Mouse (Mus musculus): ENCODE results near the gene Wdr70.
"Not testable (repeated sequence)": the region's sequence is repeated elsewhere in the genome, so short reads cannot be mapped to it uniquely, and the experiment has no call there.

Gene Wdr70

GRCm38 (mm10) chr15:8098774-8099749 lies at the start of gene Wdr70:
Gene Wdr70 (minus strand): TSS chr15:8099209.
- DNase-seq (ENCODE audit: low spot score): peak; percentile 98

- no peak for DNase-seq (ENCODE audit: low spot score)
Observed at GRCm38 (mm10) chr15:8135606-8136005, 36.6 kb upstream of the Wdr70 start.

- DNase-seq (ENCODE audit: low spot score): no peak
Observed at GRCm38 (mm10) chr15:8131761-8132160, 32.8 kb upstream of the Wdr70 start.

GRCm38 (mm10) chr15:8131268-8131667 lies 32.3 kb upstream of the Wdr70 start:
- DNase-seq (ENCODE audit: low spot score): no peak

DNA sequence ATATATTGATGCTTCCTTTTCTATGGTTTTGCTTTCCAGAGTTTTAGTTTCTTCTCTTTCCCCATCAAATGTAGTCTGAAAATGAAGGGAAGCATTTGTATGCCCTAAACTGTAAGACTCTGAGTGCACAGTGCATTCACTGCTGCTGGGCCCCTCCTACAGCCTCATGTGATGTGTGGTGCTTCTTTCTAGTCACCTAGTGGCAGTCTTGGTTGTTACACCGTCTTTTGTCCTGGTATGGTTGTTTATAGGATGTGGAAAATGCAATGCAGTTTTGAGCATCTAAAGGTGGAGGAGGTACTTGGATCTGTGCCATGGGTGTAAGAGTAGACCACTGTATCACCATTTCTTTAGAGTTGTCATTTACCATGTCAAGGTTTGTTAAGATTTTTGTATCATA lies 30.3 kb upstream of the Wdr70 start:
- no peak for DNase-seq (ENCODE audit: low spot score)

DNA sequence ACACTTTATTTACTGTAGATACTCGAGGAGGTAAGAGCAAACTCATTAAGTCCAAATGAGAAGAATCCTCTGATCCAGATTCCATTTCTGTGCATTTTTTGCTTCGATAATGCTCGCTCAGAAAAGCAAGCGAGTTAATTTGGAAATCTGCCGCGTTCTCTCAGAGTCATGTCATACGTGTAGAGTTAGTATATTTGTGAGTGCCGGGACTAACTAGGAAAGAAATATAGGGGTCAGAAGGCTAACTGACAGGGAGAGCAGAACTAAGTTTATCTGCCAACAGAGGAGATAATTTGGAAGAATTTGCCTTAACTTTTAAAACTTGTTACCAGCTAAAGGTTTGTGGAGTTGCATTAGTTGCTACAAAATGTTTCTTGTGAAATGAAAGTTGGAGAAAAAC lies 10.8 kb upstream of the Wdr70 start:
- DNase-seq (ENCODE audit: low spot score): no peak

DNA sequence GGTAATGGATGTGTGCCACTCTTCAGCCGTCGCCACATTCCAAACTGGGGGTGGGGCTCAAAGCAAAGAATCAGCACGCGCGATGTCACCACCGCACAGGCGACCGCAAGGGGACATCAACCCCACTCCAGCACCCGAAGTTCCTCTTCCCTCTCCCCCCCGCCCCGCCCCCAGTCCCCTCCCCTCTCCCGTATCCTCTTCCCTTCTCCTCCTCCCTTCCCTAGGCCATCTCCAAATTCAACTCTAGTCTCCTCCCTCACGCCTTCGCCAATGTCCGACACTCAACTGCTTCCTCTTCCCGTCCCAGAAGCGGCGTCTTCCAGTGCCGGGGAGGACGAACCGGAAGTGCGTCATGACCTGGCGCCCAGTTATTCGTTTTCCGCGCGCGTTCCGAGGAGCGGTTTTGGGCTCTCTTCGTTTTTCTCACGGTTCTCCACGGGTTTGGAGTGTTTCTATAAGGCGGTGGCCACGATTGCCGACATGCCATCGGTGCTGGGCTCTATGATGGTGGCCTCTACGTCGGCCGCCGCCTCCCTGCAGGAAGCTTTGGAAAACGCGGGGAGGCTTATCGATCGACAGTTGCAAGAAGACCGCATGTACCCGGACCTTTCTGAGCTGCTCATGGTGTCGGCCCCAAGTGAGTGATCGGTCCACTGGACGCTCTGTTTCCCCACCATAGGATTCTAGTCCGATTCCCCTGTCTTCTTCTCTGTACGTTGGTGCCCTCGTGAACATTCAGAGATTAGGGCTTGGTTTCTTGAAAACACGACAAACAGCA lies 10.1 kb upstream of the Wdr70 start, which contains the start of gene Nup155:
Gene Nup155 (plus strand): TSS at position 308 of the 778 bp plus-strand sequence.
- DNase-seq (ENCODE audit: low spot score): peak; percentile 94

GRCm38 (mm10) chr15:8108360-8108965 lies 9.5 kb upstream of the Wdr70 start:
- DNase-seq (ENCODE audit: low spot score): no peak

- not testable (repeated sequence) for DNase-seq (ENCODE audit: low spot score)
Observed at GRCm38 (mm10) chr15:8101975-8102542, 3.0 kb upstream of the Wdr70 start.

- peak; percentile 72 for DNase-seq (ENCODE audit: low spot score)
Observed at GRCm38 (mm10) chr15:8097853-8098252, 1.2 kb downstream of the Wdr70 start.

DNA sequence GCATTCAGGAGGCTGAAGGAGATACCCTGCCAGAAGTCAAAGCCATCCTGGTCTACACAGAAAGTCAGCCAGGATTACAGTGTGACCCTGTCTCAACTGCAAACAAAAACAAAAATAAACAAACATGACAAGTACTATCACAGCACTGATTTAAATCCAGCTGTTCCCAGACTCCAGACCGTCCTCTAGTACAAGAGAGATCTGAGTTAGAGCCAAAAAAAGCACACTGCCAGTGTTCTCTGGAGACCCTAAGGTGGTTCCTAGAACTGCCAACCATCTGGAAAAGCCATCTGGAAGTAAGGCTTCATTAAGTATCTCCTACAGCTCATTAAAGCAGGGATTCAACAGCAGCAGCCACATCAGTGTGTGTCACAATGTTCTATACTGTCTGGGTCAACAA lies 6.3 kb downstream of the Wdr70 start:
- not testable (repeated sequence) for DNase-seq (ENCODE audit: low spot score)

- no peak for DNase-seq (ENCODE audit: low spot score)
Observed at GRCm38 (mm10) chr15:8090685-8091084, 8.3 kb downstream of the Wdr70 start.

- no peak for DNase-seq (ENCODE audit: low spot score)
Observed at GRCm38 (mm10) chr15:8088715-8089114, 10.3 kb downstream of the Wdr70 start.

DNA sequence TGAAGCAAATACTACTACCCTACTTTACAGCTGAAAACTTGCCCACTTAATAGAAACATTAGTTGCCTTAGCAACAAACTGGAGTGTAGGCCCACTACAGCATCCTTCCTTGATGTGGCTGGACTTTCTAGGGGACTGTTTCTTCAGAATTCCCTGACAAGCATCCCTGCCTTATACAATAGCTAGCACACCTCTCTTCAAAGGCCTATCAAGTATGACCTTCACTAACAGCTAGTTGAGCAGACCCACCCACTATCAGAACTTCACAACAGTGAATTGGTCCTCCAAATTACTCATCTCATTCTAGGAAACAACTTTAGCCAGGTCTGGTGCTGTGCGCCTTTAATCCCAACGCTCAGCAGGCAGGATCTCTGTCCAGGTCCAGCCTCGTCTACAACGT lies 11.7 kb downstream of the Wdr70 start:
- no peak for DNase-seq (ENCODE audit: low spot score)

DNA sequence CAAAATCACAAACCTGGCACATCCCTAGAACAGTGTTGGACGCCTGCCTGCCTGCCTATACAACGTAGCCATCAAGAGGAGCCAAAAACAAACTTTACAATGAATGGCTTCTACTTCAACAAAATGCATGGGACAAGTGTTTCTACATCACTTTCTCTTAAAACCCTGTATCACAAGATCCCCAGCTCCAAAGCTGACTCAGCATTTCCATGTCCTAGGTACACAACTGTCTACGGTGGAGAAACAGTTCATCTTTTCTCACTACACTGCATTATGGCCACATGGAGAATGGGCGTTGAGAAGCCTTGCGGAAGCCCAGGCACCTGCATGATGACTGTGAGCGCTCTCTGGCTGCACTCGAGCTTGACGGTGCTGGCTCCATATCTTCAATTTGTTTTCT lies 16.9 kb downstream of the Wdr70 start:
- DNase-seq (ENCODE audit: low spot score): no peak

DNA sequence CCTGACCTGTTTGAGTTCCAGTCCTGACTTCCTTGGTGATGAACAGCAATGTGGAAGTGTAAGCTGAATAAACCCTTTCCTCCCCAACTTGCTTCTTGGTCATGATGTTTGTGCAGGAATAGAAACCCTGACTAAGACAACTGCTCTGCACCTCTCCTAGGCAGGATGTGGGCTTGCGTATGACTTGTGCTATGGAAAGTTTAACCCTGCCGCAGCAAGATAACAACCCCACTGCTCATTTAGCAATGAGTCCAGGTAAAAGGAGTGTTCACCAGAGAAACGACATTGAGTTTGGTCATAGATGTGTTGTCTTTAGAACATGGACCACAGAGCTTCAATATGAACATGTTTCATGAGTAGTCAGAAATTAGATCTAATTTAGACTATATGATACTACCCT lies 25.9 kb downstream of the Wdr70 start:
- DNase-seq (ENCODE audit: low spot score): not testable (repeated sequence)

DNA sequence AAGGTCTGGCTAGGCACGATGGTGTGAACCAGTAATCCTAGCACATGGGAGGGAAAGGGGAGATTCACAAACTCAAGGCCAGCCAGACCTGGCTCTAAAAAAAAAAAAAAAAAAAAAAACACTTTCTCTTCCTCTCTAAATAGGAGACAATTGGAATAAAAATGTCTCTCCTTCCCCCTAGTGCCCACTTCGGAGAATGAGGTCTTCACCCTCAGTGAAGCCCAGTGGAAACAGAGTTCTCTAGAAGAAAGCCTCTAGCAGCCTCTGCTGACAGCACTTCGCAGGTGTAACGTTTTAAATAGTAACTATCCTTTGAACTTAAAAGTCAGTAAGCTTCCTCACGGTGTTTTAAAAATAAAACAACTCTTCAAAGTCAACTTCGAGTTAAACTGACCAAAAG lies 33.8 kb downstream of the Wdr70 start:
- DNase-seq (ENCODE audit: low spot score): no peak

DNA sequence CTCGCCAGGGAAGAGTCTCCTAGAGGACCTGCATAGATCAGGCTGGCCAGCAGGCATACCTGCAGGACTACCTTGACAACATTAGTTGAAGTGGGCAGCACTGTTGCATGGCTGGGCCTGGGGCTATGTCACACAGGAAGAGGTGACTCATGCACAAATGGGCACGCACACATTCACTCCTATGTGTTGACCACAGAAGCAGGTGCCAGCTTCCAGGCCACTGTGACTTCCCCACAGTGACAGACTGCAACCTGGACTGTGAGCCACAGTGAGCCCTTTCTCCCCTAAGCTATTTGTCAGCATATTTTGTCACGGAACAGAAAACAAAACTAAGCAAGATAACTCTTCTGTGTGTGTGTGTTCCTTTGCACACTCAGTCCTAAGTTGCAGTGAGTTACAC lies 47.8 kb downstream of the Wdr70 start:
- DNase-seq (ENCODE audit: low spot score): no peak

DNA sequence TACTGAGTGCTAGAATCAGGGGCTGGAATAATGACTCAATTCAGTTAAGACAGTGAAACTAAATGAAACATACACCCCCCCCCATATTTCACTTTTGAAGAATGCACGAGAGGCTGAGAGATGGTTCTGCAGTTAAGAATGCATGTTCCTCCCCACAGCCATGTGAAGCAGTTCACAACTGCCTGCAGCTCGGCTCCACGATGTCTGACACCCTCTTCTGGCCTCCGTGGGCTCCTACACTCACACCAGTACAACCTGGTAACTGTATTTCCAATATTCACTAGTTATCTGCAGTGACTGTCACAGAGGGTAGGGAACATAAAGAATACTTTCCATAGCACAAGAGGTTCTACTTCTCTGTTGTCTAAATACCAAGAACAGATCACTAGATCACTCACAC lies 59.2 kb downstream of the Wdr70 start:
- DNase-seq (ENCODE audit: low spot score): no peak

GRCm38 (mm10) chr15:8038457-8038856 lies 60.6 kb downstream of the Wdr70 start:
- DNase-seq (ENCODE audit: low spot score): no peak

GRCm38 (mm10) chr15:8037825-8038224 lies 61.2 kb downstream of the Wdr70 start:
- no peak for DNase-seq (ENCODE audit: low spot score)

DNA sequence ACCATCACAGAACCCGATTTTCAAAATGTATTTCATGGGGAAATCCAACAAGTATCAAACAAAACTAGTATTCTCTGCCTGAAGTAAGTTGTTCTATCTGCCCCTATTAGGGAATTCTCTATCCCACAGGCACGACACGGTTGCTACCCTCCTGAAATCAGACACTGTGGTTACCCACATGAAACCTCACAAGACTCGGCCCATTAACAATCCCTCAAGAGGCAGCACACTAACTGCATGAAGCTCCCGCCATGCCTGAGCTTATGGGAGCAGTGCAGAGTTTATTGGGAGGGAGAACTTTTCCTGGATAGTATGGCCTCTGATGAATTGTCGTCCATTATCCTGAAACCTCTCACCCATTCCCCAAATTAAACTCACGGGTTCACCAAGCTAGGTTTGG lies 67.8 kb downstream of the Wdr70 start:
- no peak for DNase-seq (ENCODE audit: low spot score)

Data from retina, embryonic 14.5 days (tissue).